Mouse (Mus musculus) T-helper 17 cell (primary cell): ENCODE results near the gene Mgat4e.

ENCODE experiments used
- in situ Hi-C, 2 experiments: fragments of 300-600 bp; cut with MboI, MseI; formaldehyde crosslinking; loops; 1 replicate in 1 of 2; 2 replicates in 1 of 2; pipeline ENCODE4 v1.15.1; 2025; ENCODE audit warnings: high pct_unique_total_duplicates in 2 of 2

Gene Mgat4e

DNA sequence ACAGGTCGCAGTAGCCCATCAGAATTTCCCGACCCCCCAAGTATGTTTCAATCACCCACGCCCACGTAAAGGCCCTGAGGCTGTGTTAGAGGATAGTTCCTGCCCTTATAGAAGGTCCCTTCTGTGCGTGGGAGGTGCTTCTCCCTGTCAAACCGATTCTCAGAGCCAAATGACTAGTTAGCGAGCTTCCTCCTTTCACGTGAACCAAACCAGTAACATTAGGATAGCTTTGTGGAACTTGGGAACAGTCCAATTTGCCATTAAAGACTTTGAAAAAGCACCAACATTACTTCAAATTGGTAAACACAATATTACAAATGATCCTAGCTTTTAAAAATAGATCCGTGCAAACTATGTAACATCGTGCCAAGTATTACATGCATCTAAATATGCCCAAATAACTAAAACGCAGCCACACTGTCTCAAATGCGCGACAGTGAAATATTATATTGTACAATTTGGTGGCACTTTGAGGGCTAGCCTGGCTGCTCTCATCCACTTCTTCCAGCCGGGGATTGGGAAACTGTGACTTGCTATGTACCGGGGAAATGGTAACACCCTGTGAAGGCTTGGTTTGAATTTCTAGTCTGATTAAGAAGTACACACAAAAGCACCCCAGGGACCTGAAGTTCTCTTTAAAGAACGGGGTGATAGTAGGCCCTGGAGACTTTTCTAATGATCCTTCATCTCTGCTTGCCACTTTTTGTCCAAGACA, 35.4 kb downstream of the Mgat4e start:
- in situ Hi-C loops, result no loop called here

DNA sequence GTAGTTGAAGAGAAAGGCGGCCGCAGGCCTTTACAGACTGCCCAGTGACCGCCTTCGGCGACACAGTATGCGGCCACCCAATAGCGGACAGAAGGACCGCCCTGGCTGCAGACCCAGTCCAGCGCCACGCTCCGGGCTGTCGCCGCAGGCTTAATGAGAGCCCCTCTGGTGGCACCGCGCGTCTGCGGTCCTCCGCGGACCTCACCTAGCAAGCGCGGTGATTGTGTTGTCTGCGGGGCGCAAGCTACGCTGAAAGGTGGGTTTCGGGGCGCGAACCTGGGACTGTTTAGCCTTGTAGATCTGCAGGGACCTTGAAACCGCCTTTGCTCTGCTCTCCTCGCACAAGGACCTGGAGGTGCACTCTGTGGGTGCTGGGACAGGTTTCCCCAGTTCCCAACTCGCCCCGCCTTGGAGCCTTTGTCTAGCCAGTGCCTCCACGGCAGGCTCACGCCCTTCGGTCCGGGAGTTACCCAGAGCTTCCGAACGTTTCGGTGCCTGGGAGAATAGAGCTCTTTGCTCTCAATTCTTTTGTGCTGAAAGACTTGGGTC, 36.1 kb downstream of the Mgat4e start:
- in situ Hi-C loops, result no loop called here

DNA sequence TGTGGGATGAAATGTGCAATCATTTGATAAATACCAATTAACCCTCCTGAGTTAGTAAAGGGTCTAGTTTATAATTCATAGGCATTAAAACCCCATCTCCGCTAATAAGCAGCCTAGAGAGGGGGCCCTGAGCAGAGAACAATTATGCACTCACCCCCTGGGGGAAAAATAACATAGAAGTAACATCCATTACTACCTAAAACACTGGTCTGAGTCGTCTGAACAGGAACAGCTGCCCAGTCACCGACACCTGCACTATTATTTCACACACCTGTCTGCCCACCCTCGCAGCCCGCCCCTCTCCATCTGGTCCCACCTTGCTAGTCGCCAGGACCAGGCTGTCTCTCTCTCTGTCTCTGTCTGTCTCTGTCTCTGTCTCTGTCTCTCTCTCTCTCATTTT, 36.9 kb downstream of the Mgat4e start:
- in situ Hi-C loops, result no loop called here

DNA sequence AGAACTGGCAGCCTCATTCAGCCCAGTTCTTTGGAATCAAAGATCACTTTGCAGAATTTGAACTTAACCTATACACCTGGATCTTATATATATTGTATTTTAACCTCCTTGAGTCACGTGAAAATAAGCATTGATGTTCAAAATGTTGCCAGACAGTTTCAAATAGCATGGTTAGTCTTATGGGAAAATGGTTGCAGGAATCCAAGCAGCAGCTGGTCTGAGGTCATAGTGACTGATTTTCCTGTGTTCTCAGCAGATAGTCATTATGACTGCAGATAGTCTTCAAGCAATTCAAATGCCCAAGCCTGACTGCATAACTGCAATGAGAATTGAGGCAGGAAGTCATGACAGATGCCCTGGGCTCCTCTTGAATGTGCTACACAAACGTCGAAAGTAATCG, 37.3 kb downstream of the Mgat4e start:
- in situ Hi-C loops, result no loop called here

DNA sequence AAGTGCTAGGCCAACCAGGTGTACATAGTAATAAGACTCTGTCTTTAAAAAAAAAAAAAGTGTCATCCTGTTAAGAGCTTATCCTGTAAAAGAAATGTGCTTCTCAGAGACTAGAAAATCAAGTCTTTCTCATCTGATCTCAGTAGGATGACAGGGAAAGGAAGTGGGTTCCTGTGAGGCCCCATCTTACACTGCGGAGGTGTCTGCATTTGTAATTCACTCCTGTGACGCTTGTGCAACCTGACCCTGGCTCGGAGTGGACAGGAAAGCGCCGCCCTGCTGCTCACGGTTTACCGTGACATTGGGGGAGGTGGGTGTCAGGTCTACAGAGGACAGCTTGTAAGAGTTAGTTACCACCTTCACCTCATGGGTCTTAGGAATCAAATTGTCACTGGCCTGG, 39.5 kb downstream of the Mgat4e start:
- in situ Hi-C loops, result no loop called here

DNA sequence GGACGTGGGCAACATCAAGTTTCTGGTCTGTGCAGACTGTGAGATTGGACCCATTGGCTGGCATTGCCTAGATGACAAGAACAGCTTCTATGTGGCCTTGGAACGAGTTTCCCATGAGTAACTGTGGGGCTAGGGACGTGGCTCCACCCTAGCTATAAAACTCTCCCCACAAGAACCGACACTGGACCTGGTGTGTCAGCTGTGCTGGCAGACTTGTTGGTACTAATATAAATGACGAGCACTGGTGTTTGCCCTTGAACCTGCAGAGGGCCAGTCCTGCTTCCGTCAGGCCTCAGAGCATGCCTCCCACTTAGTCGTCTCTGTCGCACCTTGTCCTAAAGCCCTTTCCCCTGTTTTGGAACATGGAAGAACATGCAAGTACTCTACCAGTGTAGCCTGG, 43.3 kb downstream of the Mgat4e start:
- in situ Hi-C loops, result no loop called here

DNA sequence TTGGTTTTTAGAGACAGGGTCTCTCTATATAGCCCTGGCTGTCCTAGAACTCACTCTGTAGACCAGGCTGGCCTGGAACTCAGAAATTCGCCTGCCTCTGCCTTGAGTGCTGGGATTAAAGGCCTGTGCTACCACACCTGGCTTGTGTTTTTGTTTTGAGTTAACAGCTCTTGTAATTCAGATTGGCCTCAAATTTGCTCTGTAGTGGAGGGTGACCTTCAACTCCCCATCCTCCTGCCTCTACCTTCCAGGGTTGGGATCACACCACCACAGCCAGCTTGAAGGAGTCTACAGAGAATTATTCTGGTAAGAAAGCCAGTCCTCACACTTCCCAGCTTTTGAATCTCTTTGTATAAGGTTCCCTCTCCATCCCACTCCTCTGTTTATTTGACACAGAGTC, 48.6 kb downstream of the Mgat4e start:
- in situ Hi-C loops, result no loop called here

DNA sequence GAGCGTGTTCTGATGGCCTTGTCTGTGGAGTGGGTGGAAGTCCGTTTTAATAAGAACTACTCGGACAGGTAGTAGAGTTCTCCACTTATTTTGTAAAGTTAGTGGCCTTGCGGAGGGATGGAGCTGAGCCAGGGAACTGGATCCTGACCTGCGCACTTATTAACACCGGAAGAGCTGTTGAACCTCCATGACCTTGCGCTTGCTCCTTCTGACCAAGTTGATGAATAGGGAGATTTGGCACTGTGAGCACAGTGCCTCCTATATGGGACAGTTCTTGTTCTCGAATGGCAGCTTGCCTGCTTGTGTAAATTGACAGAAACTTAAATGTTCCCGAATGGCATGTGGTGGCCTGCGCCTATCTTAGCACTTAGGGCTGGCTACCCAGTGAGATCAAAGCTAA, 53.5 kb downstream of the Mgat4e start:
- in situ Hi-C loops, result no loop called here

DNA sequence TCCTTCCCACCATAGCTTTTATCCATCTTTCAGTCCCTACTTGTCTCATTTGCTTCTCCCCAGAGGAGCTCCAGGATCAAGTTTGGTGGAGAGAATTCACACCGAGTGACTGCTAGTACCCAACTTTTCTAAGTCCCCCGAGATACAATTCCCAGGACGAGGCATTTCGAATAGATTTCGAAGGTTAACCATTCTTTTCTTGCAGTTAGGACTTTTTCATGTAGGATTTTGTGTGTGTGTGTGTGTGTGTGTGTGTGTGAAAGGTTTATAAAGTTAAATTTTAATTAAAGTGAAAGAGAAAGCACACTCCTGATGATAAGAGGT, 54.3 kb downstream of the Mgat4e start:
- in situ Hi-C loops, result no loop called here

DNA sequence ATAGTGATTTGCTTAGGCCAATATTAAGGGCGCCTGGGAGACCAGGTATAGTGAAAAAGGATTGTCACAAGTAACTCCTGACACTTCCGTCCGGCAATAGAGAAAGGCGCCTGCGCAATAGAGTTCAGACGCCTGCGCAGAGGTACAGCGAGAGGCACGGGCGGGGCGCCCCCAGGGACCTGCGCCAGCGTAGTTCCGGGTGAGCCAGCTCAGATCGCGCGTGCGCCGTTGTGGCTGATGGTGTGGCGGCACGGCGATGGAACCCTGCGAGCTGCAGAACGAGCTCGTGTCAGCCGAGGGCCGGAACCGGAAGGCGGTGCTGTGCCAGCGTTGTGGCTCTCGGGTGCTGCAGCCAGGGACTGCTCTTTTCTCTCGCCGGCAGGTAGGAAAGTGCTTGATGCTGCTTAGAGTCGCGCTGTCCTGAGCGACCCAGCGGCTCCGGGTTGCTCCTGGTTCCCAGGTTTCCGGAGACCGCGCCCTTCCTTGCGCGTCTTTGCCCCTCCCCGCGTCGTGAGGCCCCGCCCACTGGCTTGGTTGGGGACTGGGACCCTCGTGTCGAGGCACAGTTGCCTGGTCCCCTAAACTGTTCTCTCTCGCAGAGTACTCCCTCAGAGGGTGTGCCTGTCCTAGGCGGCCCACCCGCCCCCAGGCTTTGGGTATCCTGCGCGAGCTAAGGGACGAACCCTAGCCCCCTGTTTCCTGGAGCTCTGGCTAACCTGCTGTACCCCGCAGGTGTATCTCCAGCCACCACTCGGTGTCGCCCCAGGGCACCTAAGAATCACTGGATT, 54.9 kb downstream of the Mgat4e start, which contains the start of gene Rabif:
Gene Rabif, plus strand, starts transcription at position 221 of the 788 bp plus-strand sequence.
- in situ Hi-C loops, result no loop called here

DNA sequence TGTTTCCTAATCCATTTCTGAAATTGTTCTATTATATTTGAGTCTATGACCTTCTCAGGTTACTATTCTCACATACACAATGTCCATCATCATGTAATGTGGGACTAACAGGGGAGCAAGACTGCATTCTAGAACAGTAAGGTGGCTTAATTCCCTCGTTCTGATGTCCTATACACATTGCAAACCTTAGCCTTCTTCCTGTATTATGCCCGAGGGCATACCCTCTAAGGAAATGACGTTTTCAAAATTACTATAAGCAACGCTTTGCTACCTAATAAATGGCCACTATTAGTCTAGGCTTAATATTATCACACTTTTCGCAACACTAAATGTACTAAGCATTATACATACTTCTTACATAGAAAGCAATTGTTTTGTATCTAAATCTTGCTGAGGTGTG, 55.5 kb downstream of the Mgat4e start:
- in situ Hi-C loops, result no loop called here

DNA sequence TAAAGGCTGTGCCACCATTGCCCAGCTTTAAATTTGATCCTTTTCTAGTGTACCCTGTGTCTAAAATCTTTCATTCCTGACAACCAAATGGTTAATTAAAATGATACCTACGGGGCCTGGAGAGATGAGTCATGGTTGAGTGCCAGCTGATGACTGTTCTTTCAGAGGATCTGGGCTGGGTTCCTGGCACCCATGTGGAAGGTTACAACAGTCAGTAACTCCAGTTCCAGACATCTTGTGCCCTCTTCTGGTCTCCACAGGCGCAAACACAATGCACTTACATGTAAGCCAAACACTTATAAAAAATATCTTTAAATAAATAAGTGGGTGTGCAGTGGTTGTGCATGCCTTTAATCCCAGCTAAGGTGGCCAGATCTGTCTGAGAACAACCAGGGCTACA, 56.0 kb downstream of the Mgat4e start:
- in situ Hi-C loops, result no loop called here

DNA sequence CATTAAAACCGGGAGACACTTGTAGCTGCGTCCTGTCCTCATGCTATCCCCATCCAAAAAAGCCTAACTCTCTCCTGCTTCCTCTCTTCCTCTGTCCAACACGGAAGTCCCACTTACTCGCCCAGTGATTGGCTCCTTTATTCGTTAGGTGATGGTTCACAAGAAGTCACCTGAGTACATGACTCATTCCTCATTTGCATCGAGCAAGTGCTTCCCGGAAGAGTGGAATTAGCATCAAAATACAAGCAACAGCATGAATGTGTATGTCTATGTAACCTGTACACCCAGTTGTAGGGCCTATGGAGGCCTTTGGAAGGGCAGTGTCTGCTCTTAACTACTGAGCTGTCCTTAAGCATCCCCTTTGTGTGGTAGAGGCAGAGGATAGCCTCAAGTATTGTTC, 57.2 kb downstream of the Mgat4e start:
- in situ Hi-C loops, result no loop called here
